Mouse (Mus musculus): Measurements from ENCODE around the gene Celsr1.

Gene Celsr1

DNA sequence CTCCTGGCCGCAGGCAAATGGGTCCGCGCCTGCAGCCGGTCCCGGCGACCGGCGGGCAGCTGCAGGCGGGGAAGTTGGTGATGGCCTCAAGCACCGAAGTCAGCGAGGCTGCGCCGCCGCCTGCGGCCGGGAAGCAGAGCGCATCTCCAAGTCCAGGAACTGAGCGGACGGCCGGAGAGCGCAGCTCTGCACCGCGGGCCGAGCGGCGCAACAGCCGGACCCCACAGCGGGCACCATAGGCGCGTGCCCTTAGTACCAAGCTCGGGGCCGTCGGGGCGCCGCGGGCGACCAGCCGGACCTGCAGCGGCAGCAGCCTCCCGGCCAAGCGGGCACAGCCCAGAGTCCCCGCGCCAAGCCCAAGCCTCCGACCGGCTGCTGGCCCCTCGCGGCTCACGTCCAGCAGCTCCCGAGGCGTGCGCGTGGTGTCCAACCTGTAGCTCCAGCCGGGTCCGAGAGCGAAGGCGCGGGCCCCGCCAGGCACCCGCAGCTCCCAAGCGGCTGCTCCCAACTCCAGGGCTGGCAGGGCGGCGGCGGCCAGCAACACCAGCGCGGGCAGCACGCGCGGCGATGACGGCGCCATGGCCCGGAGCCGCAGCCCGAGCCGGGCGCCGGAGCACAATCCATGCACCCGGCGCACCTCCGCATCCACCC, at the start of gene Celsr1:
TSS of gene Celsr1 (minus strand) at position 587 of the 651 bp plus-strand sequence.
- ATAC-seq (ENCODE audit: low TSS enrichment) = no peak

DNA sequence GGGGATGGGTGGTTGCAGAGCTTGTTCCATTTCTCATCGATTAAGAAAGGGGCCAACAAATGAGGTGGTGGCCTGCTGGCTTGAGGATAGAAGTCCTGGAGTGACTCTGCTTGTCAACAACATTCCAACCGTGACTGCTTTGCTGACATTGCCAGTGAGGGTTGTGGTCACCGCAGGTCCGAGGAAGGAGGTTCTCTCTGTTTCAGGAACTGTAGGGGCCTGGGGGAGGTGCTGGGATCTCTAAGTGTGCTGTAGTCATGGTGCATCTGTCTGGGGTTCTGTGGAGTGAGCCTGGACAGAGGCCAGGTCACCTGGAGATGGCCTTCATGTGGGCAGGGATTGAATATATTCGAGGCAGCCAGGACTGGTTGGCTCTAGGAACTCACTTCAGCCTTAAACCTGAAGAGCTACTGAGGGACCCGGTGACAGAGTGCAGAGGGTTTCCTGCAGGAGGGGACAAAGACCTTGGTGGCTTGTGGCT, 49.7 kb upstream of the Celsr1 start:
- no peak for ATAC-seq (ENCODE audit: low TSS enrichment)

DNA sequence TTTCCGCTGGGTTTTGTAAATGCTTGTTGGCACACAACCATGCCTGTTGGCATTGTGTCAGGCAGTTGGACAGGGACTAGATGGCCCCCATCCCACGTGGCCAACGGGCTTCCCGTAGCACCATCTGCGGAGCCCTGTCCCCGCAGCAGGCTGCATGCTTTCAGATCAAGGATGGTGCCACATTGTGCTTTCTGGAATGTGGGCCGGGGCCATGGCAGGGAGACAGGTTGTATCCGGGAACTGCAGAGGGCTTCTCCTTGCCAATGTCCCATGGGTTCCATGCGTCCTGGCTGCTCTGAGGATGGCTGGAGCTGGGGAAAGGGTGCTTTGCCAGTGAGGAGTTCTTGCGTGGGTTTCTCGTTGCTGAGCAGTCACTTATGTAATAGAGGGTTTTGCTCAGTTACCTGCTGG, 49.0 kb upstream of the Celsr1 start:
- peak; percentile 62 for ATAC-seq (ENCODE audit: low TSS enrichment)

DNA sequence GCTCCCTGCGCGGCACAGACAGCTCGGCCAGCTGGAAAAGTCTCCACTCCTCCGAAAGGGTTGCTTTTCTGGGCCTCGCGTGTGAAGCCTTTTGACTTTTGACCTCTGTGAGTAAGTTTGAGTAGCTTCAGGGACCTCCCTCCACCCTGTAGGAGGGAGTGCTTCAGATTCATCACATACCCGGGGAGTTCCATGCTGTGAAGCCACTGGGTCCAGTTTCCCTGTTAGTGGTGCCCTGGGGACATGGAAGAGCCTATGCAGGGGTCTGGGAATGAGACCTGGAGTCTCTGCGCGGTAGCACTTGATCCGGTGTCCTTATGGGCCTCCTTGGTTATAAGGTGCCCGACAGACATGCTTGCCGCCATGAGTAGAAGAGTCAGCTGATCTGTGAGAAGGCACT, 48.1 kb upstream of the Celsr1 start:
- ATAC-seq (ENCODE audit: low TSS enrichment) = no peak

DNA sequence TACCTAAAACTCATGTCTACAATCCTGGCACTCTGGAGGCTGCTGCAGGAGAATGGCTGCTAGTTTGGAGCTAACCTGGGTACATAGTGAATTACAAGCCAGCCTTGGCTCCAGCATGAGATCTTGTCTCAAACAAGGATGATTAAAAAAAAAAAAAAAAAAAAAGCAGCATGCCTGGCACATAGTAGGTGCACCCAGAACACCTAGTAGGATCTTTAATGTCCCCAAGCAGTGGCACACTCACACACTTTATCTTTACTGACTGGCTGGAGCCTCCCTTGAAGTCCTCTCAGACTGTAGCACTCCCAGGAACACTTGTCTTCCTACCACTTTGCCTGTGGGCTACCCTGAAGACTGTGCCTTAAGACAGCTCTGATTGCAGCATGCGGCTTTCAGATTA, 46.8 kb upstream of the Celsr1 start:
- ATAC-seq (ENCODE audit: low TSS enrichment) = no peak

DNA sequence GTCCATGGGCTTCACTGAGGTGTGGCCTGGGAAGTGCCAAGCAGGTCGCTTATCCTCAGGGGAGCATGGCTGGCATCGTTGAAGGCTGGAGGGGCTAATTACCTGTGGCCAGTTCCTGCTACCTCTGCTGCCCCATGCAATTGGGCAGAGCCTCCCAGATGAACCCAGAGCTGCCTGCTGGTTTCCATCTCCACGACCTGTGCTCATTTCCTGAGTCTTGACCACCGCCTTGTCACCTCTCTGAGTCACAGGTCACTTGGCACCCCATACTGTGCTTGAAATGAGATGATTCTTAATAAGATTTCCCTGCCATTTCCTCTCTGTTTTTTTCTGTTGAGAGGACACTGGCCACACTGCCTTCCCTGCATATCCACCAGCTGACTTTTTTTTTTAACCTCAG, 46.3 kb upstream of the Celsr1 start:
- ATAC-seq (ENCODE audit: low TSS enrichment) = no peak

DNA sequence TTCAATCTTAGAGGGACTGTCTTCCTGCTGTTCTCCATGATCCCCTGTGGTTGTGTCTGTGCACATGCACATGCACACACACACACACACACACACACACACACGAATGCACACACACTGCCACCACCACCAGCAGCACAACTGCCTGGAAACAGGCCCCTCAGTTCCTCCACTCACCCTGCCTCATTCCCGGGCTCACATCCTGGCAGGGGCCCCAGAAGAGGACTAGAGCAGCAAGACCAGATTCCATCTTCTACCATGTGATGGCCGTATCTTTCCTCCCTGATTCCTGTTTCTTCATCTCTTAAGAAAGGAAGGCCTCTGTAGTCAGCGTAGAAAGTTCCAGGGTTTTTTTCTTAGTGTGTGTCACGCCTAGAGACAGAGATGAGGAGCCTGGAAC, 45.9 kb upstream of the Celsr1 start:
- no peak for ATAC-seq (ENCODE audit: low TSS enrichment)

DNA sequence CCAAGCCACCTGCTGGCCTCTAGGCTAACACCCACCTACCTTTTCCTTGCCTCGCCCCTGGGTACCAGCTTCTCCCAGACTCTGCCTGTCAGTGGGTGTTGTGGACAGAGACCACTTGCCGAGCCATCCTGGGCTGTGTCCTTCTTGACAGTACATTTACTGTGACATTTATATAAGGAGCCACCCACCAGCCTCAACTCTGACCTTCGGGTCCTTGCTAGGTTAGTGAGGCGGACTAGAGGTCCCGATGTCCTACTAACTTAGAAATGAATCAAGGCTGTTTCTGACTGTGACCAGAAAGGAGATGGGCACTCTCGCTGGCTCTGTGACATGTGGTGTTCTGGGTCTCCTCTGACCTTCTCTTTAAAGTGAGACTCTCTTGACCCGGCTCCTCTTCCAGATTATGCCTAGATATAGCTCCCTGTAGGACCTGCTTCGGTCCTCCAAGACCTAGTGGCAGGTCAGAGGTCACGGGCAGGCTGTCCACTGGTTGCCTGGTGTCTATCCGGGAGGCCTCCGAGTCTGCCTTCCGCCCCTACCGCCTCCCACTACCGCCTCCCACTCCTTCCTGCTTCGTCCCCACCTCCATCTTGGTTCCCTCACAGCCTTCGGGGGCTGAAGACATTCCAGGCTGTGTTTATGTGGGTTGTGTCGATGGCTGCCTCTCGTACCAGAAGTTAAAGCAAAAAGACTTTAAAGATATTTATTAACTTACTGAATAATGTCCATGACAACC, 45.1 kb upstream of the Celsr1 start:
- ATAC-seq (ENCODE audit: low TSS enrichment) = no peak

DNA sequence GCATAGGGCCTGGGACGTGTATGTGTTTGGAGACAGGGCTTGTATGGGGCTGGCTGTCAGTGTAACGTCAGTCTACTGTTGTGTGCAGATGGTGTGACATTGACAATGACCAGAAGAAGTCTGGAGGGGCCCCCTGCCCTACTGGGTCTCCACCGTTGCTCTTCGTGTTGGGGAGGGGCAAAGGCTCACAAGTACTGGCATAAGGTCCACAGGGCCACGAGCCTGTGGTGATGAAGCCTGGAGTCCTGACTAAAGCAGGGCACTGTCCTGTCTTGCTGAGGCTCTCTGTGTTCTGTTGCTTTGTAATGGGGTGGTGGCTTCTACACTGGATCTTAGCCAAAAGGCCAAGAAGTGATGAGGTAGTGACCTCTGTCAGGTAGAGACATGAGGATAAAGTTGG, 44.4 kb upstream of the Celsr1 start:
- no peak for ATAC-seq (ENCODE audit: low TSS enrichment)

DNA sequence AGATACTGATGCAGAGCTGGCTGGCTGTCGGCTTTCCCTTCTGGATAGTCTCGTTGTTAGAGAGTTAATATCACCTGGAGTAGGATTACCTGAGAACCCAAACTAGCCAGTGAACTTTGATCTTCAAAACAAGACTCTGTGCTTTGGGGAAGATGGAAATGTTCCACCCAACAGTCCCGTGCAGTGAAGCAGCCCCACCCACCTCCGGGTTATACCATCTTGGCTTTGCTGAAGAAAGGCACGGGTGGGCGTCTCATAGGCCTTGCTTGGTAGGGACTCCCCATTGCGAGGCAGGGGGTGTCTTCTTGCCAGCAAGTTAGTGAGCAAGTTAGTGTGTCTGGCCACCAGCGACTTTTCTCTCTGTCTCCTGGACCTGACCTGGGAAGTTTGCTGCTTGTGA, 42.8 kb upstream of the Celsr1 start:
- ATAC-seq (ENCODE audit: low TSS enrichment) = no peak

DNA sequence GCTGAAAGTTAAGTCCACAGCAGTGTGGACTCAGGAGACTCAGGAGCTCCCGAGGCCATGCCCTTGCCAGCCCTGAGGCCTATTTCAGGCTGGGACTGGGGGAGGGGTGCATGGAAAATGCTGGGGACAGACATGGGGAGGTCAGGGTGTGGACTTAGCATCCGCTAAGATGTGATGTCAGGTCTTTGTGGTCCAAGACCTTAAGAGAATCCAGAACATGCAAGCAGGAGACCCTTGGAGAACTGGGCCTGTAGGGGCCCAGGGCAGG, 42.4 kb upstream of the Celsr1 start:
- no peak for ATAC-seq (ENCODE audit: low TSS enrichment)

DNA sequence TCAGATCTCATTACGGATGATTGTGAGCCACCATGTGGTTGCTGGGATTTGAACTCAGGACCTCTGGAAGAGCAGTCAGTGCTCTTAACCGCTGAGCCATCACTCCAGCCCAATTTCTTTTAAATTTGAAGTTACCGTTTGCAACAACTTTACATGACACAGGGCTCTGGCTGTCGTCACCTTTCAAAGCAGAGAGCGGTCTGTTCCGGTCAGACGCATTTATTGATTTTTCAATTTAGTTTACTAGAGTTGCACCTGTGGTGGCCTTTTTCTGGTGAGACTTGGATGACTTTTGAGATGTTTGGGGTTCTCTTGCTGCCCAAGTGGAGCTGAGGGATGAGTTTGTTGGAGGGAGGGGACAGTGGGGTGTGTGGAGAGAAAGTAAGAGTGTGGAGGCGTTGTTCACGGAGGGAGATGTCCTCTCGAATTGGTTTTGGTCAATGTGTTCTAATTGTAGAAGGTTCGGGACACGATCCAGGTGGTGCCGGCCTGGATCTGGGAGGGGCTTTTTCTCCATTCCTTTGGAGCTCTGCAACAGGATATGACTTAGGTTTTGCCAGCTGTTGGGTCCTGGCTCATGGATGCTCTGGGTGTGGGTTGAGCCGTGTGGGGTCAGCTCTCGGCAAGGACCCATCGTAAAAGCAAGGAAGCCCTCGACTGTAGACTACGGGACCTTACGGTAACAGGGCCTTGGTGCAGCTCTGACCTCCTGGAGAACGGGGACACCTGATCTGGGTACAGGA, 41.9 kb upstream of the Celsr1 start:
- no peak for ATAC-seq (ENCODE audit: low TSS enrichment)

DNA sequence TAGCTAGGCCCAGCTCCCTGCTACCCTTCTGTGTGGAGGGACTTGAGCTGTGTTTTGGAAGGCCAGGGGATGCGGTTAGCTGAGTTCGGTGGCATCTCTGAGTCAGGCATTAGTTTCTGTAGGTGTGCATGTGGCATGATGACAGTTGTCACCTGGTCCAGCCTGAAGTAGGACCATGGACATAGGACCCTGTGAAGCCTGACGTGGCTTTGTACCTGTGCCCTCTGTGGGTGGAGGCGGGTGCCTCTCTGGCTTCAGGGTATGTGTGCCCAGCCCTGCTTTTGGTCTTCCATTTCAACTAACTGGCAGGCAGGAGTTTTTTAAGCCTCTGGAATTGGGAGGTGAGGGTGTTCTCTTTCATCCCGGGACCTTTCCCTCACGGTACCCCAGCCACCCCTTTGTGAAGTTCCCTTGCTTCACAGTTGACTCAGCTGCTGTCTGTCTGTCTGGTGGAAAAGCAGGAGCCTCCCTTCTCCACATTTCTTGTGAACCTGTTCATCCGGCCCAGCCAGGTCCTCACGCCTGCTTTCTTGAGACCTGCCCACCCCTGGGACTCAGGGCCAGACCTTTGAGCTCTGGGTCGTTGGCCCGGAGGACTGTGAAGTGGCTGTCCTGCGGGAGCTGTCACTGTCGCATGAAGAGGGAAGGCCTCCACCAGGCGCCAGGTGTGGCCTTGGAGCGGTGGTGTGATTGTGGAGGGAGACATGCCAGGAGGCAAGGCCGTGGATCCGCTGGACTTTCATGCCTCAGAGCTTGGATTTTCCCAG, 40.8 kb upstream of the Celsr1 start:
- ATAC-seq (ENCODE audit: low TSS enrichment) = no peak

DNA sequence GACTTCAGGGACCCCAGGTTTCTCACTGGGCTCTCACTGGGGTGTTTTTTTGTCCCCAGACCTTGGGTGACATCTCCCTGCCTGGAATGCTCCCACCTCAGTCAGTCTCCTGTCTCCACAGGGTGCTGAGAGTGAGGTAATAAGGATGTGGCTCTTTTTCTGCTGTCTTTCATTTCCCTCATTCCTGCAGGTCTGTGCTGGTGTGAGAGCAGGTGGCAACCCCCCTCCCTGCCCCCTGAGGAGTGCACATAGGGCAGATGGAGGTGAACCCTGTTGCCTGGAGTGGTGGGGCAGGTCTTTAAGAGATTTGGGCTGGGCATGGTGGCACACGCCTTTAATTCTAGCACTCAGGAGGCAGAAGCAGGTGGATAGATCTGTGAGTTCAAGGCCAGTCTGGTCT, 37.6 kb upstream of the Celsr1 start:
- ATAC-seq (ENCODE audit: low TSS enrichment) = no peak

DNA sequence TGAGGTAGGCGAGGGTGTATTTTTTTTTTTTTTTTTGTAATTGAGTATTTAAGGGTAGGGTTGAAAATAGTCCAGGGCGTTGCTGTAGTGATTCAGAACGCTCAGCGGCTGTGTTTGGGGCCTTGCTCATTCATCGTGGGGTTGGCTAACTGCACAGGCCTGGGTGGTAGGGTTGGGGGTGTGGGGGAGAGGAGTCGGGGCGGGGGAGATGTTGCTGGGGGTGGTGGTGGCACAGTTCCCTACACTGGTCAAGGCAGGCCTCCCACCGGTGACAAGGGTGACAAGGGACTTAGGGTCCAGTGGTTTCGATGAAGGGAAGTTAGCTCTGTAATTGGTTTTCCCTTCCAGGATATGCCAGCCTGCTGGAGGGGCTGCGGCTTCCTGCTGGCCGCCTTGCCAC, 36.8 kb upstream of the Celsr1 start:
- no peak for ATAC-seq (ENCODE audit: low TSS enrichment)

DNA sequence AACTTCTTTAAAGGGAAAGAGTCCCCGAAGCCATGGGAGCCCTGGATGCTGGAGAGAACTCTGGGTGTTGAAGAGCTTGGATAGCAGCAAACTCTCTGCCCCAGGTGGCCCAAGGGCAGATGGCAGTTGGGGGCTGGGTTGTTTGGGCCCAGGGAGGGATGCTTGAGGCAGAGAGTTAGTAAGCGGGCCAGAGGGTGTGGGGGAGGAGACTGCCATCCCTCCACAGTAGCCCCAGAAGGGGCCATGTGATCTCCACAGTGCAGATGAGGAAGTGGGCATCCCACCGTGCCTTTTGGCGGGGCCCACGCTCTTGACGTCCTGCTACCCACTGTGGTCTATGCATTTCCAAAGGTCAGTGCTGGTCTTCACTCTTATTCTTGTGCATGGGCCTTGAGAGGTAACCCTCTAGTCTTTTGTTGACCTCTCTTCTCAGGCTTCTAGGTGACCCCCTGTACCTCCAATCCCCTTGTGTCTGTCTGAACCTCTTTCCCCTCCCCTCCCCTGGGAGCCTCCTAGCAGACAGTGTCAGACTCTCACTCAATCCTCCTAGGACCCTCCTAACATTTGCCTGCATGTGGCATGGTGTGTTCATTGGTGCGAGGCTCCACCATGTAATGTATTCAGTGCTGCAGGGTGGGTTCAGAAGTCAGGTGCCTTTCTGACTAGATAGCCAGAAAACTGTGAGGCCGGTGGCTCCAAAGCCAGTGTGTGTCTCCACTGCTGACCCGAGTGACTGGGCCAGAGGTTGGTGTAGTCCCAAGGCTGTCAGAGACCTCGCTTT, 35.6 kb upstream of the Celsr1 start:
- ATAC-seq (ENCODE audit: low TSS enrichment) = no peak

DNA sequence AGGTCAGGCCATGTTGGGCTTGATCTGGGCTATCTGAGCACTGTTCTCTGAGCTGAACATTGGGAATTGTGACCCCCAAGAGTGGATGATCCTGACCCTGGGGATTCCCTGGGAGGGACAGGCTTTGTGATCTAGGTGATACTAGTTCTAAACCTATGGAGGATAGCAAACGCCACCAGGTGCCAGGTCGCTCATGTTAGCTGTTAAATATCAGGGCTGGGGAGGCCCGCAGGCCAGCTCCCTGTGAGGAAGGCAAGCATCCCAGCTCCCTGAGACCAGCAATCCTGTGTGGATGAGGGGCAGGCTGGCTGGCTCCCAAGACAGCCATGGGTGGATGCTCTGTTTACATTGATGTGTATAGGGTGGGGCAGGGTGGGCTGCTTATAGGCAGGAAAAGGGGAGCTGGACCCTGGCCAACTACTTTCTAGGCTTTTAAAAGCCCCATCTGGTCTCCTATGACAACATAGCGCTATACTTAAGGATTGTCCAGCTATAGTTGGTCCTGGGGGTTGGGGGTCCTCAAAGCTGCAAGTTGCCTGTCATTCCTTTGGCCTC, 34.4 kb upstream of the Celsr1 start:
- no peak for ATAC-seq (ENCODE audit: low TSS enrichment)

DNA sequence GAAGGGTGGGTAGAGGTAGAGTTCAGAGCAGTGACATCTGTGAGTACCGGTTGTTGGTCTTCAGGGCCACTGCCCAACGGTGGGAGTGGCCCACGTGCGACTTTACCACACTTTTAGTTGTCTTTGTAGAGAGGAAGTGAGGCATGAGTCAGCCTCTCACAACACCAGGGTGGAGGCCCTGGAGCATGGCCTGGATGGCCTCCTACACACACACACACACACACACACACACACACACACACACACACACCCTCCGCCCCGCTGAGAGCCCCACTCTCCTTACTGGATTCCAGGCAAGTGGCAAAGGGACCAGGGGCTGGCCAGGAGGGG, 34.0 kb upstream of the Celsr1 start:
- peak; percentile 5; the same call in 1 of the 2 replicates for ATAC-seq (ENCODE audit: low TSS enrichment)

DNA sequence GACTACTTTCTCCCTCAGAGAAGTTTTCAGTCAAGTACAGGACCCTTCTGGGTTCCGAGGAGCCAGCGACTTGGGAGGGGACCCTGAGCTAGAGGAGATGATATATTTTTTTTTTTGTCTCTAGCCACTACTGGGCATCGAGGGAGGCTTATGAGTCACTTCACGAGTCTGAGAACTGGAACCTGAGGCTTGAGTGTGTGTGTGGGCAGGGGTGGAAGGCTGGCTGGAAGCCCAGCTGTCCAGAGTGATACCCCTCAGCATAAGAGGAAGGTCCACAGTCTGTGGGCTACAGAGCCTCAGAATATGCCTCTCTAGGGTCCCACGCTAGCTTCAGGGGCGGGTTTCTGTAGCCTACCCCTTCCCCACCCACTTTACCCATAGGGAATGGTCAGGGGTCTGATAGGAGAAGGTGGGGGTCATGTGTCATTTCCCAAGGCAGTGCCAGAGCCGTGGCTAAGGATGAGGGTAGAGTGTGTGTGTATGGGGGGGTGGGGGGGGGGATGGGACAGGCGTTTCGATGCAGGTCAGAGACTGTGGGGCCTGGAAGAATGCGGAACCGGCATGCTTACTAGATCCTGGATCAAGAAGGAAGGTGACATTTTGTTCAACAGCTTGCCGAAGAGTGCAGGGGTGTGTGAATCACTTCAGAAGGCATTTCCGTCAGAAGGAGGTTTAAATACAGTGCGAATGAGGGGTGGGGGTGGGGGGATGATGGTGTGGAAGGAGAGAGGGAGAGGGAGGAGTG, 33.4 kb upstream of the Celsr1 start:
- peak; percentile 44 for ATAC-seq (ENCODE audit: low TSS enrichment)

DNA sequence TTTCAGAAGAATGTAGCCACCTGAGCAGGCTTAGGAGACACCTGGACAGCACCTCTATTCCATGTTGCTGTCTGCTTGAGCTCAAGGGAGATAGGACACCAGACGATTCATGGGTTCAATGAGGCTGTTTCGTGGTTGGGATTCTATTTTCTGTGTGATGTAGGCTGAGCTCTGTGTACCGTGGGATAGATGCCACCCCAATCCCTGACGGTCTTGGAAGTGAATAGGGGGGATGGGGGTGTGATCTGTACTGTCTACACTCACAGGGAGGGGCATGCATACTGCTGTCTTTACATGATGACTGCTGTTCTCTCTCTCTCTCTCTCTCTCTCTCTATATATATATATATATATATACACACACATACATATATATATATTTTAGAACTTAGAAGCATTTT, 31.8 kb upstream of the Celsr1 start:
- ATAC-seq (ENCODE audit: low TSS enrichment) = no peak; the same call in 1 of the 2 replicates

DNA sequence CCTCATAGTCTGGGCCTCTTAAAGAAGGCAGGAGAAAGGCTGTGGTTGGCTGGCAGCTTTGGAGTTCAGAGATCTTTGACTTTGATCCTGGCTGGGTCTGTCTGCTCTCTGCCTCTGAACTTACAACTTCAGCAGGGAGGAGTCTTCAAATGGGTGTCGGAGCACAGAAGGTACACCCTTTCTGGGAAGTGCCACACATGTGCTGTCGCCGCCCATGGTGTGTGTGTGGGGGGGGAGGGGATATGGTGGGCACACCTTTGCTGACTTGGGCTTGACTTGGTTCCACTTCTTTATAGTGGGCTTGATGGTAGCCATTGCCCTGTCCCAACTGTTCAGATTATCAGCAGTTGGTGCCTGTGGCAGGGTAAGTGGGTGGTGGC, 31.3 kb upstream of the Celsr1 start:
- ATAC-seq (ENCODE audit: low TSS enrichment) = no peak
